In genomic region chr7:7120921-7121601, GRCm38 (mm10) we compare ENCODE assay signal across 8 mouse cellular contexts. TPM values are rescaled to one million over a fixed set of nuclear protein-coding genes. Genes with fewer than 3 reads are reported as not detected.
A peak's percentile ranks its signal among the peaks of the same experiment; 100 is the strongest.
DNase-seq lines count a peak whose midpoint lies in the region; ATAC-seq lines count a peak whose summit lies in the region.

Zfp954 (minus strand) TSS chr7:7121488.

- no peaks in the 10 kb centered on the region for H3K36me3 ChIP-seq in hindbrain, embryonic 11.5 days (ENCODE audit: control insufficient read depth, insufficient read depth, low read length)

- peak within 1 kb of the TSS; percentile 56 for H3K4me2 ChIP-seq in hindbrain, embryonic 11.5 days (replicated peaks; ENCODE audit: low read depth, low read length)

- peak within 1 kb of the TSS; percentile 69 for H3K9ac ChIP-seq in hindbrain, embryonic 11.5 days (ENCODE audit: low read depth, low read length)

- peak; percentile 95 for ATAC-seq in hindbrain, embryonic 11.5 days (ENCODE audit: low FRiP score)

- WGBS in hindbrain, embryonic 11.5 days, result 1% methylated on average over 30 of the region's 30 CpGs

- no peaks in the 10 kb centered on the region for H3K9me3 ChIP-seq in hindbrain, embryonic 11.5 days (ENCODE audit: control insufficient read depth, low read length)

- no peaks in the 10 kb centered on the region for H3K27me3 ChIP-seq in hindbrain, embryonic 11.5 days (ENCODE audit: control insufficient read depth, insufficient read depth, low read length)

- peak within 1 kb of the TSS; percentile 59 for H3K4me3 ChIP-seq in hindbrain, embryonic 11.5 days (ENCODE audit: low read depth, low read length)

- H3K4me1 ChIP-seq in hindbrain, embryonic 11.5 days (replicated peaks; ENCODE audit: control insufficient read depth, insufficient read depth, low read length), result no peaks in the 10 kb centered on the region

- DNase-seq in Muller cell, postnatal 12 days (ENCODE audit: inconsistent ontology term), result peak; percentile 81
- peak; percentile 89 for DNase-seq in cerebellum, adult 9-11 months
- peak; percentile 84 to 94 for DNase-seq in frontal cortex, adult 2 months (ENCODE audit: extremely low spot score in 1 of 2, low spot score in 1 of 2)
- DNase-seq in hindbrain, embryonic 11.5 days (ENCODE audit: low spot score), result peak; percentile 86
- peak; percentile 78 to 84 for DNase-seq in layer of hippocampus, postnatal 10 days (ENCODE audit: low spot score in 2 of 2)
- peak; percentile 93 for DNase-seq in lung, postnatal 10 days
- DNase-seq in ovary, postnatal 36 days (ENCODE audit: low spot score), result peak; percentile 76
- DNase-seq in thymus, postnatal 25 days, result peak; percentile 84

- no peak within 1 kb of the TSS for H3K27ac ChIP-seq in hindbrain, embryonic 11.5 days (ENCODE audit: low read depth, low read length)

RNA-seq across cellular contexts. Expression of gene Zfp954, which starts in this region (rescaled TPM):
- polyA plus RNA-seq in frontal cortex, adult 2 months (2012; rRNA removed), result 13.5 and 14.8 TPM in 2 replicates
- 18.1 and 19.9 TPM in 2 replicates for polyA plus RNA-seq in hindbrain, embryonic 11.5 days (2014; fragmentation: Nextera tagmentation; extraction: Ambion mirVana)
- total RNA-seq in layer of hippocampus, postnatal 10 days (2021), result 10 to 100 TPM; 11.9 to 12.9 TPM
